Mouse (Mus musculus) erythroid progenitor cell, adult 5-6 weeks (primary cell): ENCODE measurements around the gene Txnip. TPM values are rescaled to one million over a fixed set of nuclear protein-coding genes. Genes with fewer than 3 reads are reported as not detected.
"Not testable (repeated sequence)": the region's sequence is repeated elsewhere in the genome, so short reads cannot be mapped to it uniquely, and the experiment has no call there.

ENCODE experiments used
- ATAC-seq: replicated peaks from 2 replicates; pipeline ENCODE4 v1.8.0; 2016; ENCODE audit warnings: moderate number of reproducible peaks, mild to moderate bottlenecking, moderate TSS enrichment, inconsistent platforms; ENCODE audit not compliant: poor library complexity, low FRiP score, severe bottlenecking
- total RNA-seq, 2 experiments: library from RNA; stranded (forward) in 1 of 2; stranded (reverse) in 1 of 2; fragments of 150-400 nt in 1 of 2; fragments of 186-747, 209-891 nt in 1 of 2; gene quantifications; 2 replicates each; pipeline versions ENCODE4 v1.2.3 to v1.2.4; 2015 to 2017; ENCODE audit warnings: low replicate concordance in 2 of 2

The Txnip gene
- total RNA-seq, 2 experiments from 2014 or later, result 59.8 to 157 TPM

GRCm38 (mm10) chr3:96606007-96606406 is 48.2 kb downstream of the Txnip start:
- ATAC-seq, result not testable (repeated sequence)

GRCm38 (mm10) chr3:96606618-96607017 is 48.9 kb downstream of the Txnip start:
- no peak for ATAC-seq

Other genes with a start within 250 kb of the Txnip start
- gene BC107364, start 105.7 kb upstream of the Txnip start, total RNA-seq (2015; ENCODE audit: low replicate concordance), result not detected in 2 replicates
- not detected in 2 replicates for gene BC107364, start 105.7 kb upstream of the Txnip start, total RNA-seq (2017; ENCODE audit: low replicate concordance)
- gene Hfe2, start 32.8 kb upstream of the Txnip start, total RNA-seq (2015; ENCODE audit: low replicate concordance), result not detected in 2 replicates
- gene Hfe2, start 32.8 kb upstream of the Txnip start, total RNA-seq (2017; ENCODE audit: low replicate concordance), result not detected in 2 replicates
- gene Gm16253, start 19.0 kb downstream of the Txnip start, total RNA-seq (2015; ENCODE audit: low replicate concordance), result not detected in 2 replicates
- gene Gm16253, start 19.0 kb downstream of the Txnip start, total RNA-seq (2017; ENCODE audit: low replicate concordance), result not detected in 2 replicates
- 29.2 and 32.7 TPM in 2 replicates for gene Polr3gl, start 36.2 kb downstream of the Txnip start, total RNA-seq (2015; ENCODE audit: low replicate concordance)
- 20.9 and 63.7 TPM in 2 replicates for gene Polr3gl, start 36.2 kb downstream of the Txnip start, total RNA-seq (2017; ENCODE audit: low replicate concordance)
- not detected in 2 replicates for gene Ankrd34a, start 38.7 kb downstream of the Txnip start, total RNA-seq (2015; ENCODE audit: low replicate concordance)
- gene Ankrd34a, start 38.7 kb downstream of the Txnip start, total RNA-seq (2017; ENCODE audit: low replicate concordance), result not detected in 2 replicates
- not detected in 2 replicates for gene Lix1l, start 43.2 kb downstream of the Txnip start, total RNA-seq (2015; ENCODE audit: low replicate concordance)
- 0.13 TPM in 1 of 2 replicates, not detected in the other for gene Lix1l, start 43.2 kb downstream of the Txnip start, total RNA-seq (2017; ENCODE audit: low replicate concordance)
- 54.5 and 72.4 TPM in 2 replicates for gene Rbm8a, start 72.0 kb downstream of the Txnip start, total RNA-seq (2015; ENCODE audit: low replicate concordance)
- gene Rbm8a, start 72.0 kb downstream of the Txnip start, total RNA-seq (2017; ENCODE audit: low replicate concordance), result 18.3 and 36.5 TPM in 2 replicates
- gene Pex11b, start 77.4 kb downstream of the Txnip start, total RNA-seq (2015; ENCODE audit: low replicate concordance), result 9.7 and 18.9 TPM in 2 replicates
- gene Pex11b, start 77.4 kb downstream of the Txnip start, total RNA-seq (2017; ENCODE audit: low replicate concordance), result 0.68 and 5.4 TPM in 2 replicates
- not detected in 2 replicates for gene Gm42957, start 77.5 kb downstream of the Txnip start, total RNA-seq (2015; ENCODE audit: low replicate concordance)
- gene Gm42957, start 77.5 kb downstream of the Txnip start, total RNA-seq (2017; ENCODE audit: low replicate concordance), result not detected in 2 replicates
- gene Itga10, start 87.6 kb downstream of the Txnip start, total RNA-seq (2015; ENCODE audit: low replicate concordance), result 0.36 TPM in 1 of 2 replicates, not detected in the other
- not detected in 2 replicates for gene Itga10, start 87.6 kb downstream of the Txnip start, total RNA-seq (2017; ENCODE audit: low replicate concordance)
- not detected in 2 replicates for gene Ankrd35, start 112.2 kb downstream of the Txnip start, total RNA-seq (2015; ENCODE audit: low replicate concordance)
- gene Ankrd35, start 112.2 kb downstream of the Txnip start, total RNA-seq (2017; ENCODE audit: low replicate concordance), result not detected in 2 replicates
- 1.3 and 6.5 TPM in 2 replicates for gene Pias3, start 138.4 kb downstream of the Txnip start, total RNA-seq (2015; ENCODE audit: low replicate concordance)
- gene Pias3, start 138.4 kb downstream of the Txnip start, total RNA-seq (2017; ENCODE audit: low replicate concordance), result 2.1 TPM in 1 of 2 replicates, not detected in the other
- not detected in 2 replicates for gene Nudt17, start 150.6 kb downstream of the Txnip start, total RNA-seq (2015; ENCODE audit: low replicate concordance)
- gene Nudt17, start 150.6 kb downstream of the Txnip start, total RNA-seq (2017; ENCODE audit: low replicate concordance), result 2.3 TPM in 1 of 2 replicates, not detected in the other
- 16.2 and 34.8 TPM in 2 replicates for gene Polr3c, start 169.7 kb downstream of the Txnip start, total RNA-seq (2015; ENCODE audit: low replicate concordance)
- gene Polr3c, start 169.7 kb downstream of the Txnip start, total RNA-seq (2017; ENCODE audit: low replicate concordance), result 21.6 and 27.7 TPM in 2 replicates
- gene Rnf115, start 169.7 kb downstream of the Txnip start, total RNA-seq (2015; ENCODE audit: low replicate concordance), result 28.5 and 45.3 TPM in 2 replicates
- gene Rnf115, start 169.7 kb downstream of the Txnip start, total RNA-seq (2017; ENCODE audit: low replicate concordance), result 32.7 and 35.9 TPM in 2 replicates